Mouse (Mus musculus) retina, adult 2 months (tissue): Measurements from ENCODE around the gene Chrna10.

Experiments
- DNase-seq: peaks from one replicate; pipeline ENCODE4 v3.0.0-alpha.2; 2012; ENCODE audit warnings: low read depth, low spot score

The Chrna10 gene

DNA sequence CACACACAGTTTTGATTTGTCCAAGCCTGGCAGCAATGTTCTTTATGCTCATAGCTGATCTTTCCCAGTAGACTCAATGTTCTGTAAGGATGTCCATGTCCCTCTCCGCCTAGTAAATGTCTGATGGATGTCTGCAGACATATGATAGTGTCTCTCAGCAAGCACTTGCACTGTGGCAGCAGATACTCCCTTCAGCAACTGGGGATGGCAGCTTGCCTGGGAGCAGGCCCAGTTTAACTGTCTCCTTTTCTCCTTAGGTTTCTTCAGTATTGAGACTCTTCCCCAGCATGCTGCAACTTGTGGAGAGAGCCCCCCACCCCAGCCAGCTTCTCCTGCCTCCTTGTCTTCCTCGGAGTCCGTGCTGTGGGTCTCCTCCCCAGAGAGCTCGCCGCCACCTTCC is 34.8 kb downstream of the Chrna10 start:
- no peak for DNase-seq

GRCm38 (mm10) chr7:102080311-102080710 is 36.3 kb downstream of the Chrna10 start:
- DNase-seq = no peak

DNA sequence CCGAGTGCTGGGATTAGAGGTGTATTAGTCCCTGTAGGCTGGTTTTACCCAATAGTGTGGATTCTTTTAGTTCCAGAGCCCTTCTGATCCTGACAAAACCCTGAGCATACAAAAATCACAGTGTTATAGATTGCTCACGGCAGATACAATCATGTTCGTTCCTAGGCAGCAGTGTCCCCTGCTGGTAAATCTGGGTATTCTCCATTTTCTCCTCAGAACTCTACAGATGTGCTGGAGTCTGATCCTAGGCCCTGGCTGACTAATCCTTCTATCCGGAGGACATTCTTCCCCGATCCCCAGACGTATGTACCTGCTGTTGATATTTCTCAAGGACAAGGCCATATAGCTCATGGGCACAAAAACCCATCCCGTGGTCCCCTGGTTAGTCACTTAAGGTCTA is 38.1 kb downstream of the Chrna10 start:
- DNase-seq = no peak

DNA sequence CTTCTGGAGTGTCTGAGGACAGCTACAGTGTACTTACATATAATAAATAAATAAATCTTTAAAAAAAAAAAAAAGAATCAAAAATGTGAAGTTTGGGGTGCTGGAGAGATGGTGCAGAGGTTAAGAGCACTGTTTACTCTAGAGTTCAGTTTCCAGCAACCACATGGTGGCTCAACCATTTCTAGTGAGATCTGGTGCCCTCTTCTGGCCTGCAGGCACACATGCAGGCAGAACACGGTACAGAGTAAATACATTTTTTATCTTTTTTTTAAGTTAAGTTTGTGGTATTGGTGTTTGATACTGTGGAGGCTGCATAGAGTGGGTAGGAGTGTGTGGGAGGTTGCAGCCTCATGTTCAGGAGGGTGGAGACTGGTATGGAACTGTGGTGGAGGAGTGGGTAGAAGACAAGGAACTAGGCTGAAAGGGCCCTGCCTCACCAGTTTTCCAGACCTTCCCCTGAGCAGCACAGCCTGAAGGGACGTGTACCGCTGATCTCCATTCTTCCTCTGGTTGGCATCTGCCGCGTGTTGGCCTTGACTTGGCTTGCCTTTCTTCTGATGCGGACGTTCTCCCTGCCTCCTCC is 39.8 kb downstream of the Chrna10 start:
- no peak for DNase-seq

- no peak for DNase-seq
These were observed 50.3 kb downstream of the Chrna10 start for GRCm38 (mm10) chr7:102066363-102066762.

DNA sequence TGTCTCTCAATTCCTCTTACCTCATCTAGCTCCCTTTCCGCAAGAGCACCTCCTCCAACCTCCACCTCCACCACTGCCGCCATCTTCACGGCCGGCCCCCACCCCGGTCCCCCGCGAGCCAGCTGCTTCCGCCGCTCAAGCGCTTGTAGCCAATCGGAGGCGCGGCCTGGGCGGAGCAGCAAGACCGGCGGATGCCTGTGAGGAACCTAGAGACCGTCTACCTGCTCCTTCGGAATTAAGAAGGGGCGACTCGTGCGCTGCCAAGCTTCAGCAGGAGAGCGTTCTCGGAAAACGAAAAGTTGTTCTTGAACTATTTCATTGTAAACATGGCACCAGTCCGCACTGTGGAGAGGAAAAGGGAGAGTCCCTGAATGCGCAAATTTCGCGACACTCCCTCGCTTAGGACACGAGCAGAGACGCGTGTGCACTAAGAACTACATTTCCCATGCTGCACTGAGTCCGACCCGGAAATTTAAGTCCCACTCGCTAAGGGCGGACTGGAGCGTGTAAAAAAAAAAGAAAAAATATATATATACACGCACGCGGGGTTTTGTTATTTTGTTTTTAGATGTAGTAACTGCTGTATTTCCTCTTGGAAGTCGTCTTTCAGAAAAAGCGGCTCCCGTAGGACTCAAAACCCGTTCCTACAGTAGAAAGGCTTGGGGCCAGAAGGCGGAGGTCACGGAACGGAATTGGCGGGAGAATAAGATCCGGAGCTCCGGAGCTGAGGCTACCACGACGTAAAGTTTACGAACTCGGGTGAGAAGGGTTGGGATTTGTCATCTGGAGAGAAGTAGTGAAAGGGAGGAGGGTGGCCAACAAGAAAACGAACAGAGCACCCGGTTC is 51.4 kb downstream of the Chrna10 start, which contains the start of the genes Rnf121, Xndc1 and Xntrpc:
Gene Rnf121, minus strand, starts transcription at position 424 of the 846 bp plus-strand sequence.
Gene Xndc1, plus strand, starts transcription at position 466 of the 846 bp plus-strand sequence.
Gene Xntrpc, plus strand, starts transcription at position 668 of the 846 bp plus-strand sequence.
- peak; percentile 84 for DNase-seq

- no peak for DNase-seq
These were observed 52.0 kb downstream of the Chrna10 start for GRCm38 (mm10) chr7:102064655-102065045.

DNA sequence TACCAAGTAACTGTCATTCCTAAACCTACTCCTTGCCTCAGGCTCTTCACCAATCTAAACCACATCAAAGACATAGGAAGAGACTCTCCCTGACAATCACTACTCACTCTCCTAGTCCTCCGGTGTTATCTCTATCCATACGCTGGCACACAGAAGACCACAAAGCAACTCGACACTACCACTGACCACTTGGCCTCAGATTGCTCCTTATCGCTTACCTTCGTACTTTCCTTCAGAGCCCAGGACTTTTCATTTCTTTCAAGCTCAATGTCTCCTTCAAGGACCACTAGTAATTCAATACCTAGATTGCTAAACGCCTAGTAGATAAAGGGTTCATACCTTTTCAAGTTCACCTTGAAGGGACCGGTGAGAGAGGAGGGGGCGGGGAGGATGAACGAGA is 52.7 kb downstream of the Chrna10 start:
- no peak for DNase-seq

DNA sequence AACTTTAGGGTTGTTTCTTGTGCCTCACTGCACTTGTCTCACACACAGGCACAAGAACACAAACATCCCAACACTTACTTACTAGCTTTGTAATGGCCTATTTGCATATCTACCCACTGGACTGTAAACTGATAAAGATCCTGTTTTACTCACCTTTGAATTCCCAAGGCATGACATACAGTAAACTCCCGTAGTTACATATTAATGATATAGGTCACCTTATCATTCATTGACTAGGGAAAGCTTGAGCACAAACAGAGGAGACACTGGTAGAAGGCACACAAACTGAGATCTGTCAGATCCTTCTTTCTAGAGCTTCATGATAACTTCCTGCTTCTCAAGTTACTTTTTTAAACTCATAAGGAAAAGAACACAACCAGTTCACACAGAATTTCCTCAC is 54.4 kb downstream of the Chrna10 start:
- DNase-seq = no peak

- no peak for DNase-seq
These were observed 55.3 kb downstream of the Chrna10 start for GRCm38 (mm10) chr7:102061353-102061752.
